Mouse (Mus musculus): Measurements from ENCODE around the gene Rpl23. TPM values are rescaled to one million over a fixed set of nuclear protein-coding genes. Genes with fewer than 3 reads are reported as not detected.

Gene Rpl23
- polyA plus RNA-seq, 1 experiment from 2014 or later: 404 TPM

DNA sequence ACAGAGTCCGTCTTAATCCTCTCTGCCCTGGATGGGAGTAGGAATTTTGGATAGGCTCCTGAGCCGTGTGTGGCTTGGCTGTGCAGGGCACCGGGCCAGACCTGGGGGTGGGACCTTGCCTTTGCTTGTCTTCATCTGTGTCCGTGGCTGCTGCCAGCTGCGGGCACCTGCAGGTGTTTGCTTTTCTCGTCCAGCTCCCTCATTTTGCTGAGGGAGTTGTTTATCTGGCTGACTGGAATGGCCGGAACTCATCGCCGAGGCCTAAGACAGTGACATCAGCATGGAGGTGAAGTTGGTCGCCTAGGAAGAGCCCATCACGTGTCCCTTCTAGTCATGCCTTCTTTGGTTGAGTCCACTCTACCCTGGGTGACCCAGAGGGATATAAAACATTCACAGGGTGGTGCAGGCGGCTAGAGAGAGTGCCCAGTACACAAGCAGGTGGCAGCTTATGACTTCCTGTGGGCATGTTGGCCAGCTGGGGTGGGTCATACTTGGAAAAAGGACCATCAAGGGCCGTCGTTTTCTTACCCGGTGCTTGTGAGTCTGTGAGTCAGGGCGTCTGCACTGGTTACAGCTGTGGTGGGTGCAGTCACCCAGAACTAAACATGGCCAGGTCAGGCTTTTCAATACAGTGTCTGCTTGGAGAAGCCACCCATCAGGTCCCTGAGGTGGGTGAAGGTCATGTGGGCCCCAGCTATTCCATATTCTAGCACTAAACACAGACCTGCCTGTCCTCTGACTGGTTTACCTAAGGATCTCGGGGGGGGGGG is 31.7 kb upstream of the Rpl23 start:
- WGBS: 79% methylated on average over 17 of the region's 17 CpGs
- no peaks in the 10 kb centered on the region for H3K9me3 ChIP-seq (replicated peaks)
- peaks cover 53% of the 10 kb centered on the region for H3K36me3 ChIP-seq
- ATAC-seq (ENCODE audit: insufficient number of reproducible peaks, low FRiP score): no peak
- peaks cover 88% of the 10 kb centered on the region for H3K4me1 ChIP-seq (replicated peaks)
- no peaks in the 10 kb centered on the region for H3K27me3 ChIP-seq (replicated peaks)
- H3K27ac ChIP-seq (ENCODE audit: poor library complexity, severe bottlenecking): no peak overlapping the region
- H3K4me2 ChIP-seq: no peak overlapping the region
- no peak overlapping the region for H3K4me3 ChIP-seq
- H3K9ac ChIP-seq: no peak overlapping the region

GRCm38 (mm10) chr11:97813085-97813484 is 30.8 kb upstream of the Rpl23 start:
- H3K4me1 ChIP-seq (replicated peaks): peaks cover 88% of the 10 kb centered on the region
- H3K9me3 ChIP-seq (replicated peaks): no peaks in the 10 kb centered on the region
- no peak overlapping the region for H3K4me3 ChIP-seq
- H3K27ac ChIP-seq (ENCODE audit: poor library complexity, severe bottlenecking): no peak overlapping the region
- WGBS: 51% methylated on average over 7 of the region's 7 CpGs
- no peak for ATAC-seq (ENCODE audit: insufficient number of reproducible peaks, low FRiP score)
- H3K4me2 ChIP-seq: no peak overlapping the region
- no peak overlapping the region for H3K9ac ChIP-seq
- H3K36me3 ChIP-seq: peaks cover 60% of the 10 kb centered on the region
- no peaks in the 10 kb centered on the region for H3K27me3 ChIP-seq (replicated peaks)

DNA sequence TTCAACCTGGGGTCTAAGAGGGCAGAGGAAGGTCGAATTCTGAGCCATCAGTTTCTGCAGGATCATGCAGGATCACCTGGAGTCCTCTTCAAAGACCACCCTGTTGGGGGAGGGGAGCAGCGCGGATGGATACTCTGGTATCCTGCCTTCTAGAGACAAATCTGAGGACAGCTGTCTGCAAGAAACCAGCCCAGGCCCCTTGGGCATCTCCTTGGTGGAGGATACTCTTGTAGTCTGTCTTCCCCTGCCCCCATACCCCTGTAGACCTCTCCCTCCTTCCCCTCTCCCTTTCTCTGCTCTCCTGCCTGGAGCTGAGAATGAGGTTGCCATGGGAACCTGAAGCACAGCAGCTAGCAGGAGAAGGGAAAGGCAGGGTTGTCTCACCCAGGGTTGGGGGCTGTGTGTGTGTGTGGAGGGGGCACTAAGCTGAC is 30.3 kb upstream of the Rpl23 start:
- Histone ChIP-seq H3K9ac (peak overlapping the region; percentile 46; the same call in 1 of the 2 replicates), H3K36me3 (peaks cover 60% of the 10 kb centered on the region)

DNA sequence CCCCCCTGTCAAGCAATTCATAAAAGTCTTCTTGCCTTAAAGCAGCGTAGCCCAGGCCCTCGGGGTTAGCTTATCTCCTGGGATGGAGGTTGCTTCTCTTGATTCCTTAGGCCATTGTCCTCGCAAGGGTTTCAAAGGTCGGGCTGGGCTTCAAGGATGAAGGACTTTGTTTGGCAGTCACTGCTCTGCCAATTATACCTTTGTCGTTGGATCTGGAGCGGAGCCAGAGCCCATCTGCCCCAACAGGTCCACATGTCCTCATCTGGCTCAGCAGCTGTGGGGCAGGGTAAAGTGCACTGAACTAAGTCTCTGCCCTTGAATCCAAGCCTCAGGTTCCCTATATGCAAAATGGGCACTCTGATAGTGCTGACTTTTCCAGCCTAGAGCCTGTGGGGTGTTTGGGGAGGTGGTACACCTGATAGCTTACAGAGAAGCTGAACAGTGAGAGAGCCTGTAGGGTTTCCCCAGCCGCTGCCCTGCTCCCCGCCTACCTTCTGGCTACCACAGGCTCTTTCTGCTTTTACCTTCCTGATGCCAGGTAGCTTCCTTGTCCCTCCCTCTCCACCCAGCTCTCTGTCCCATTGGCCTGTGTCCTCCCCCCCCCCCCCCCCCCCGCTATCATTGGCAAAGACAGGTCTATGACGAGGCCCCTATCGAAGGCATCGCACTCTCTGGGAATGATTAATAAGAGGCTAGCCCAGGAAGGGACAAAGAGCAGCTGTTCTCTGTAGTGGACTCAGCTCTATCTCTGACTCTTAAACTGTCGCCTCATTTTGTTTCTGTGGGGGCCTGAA is 29.5 kb upstream of the Rpl23 start:
- Histone ChIP-seq H3K4me1 (replicated peaks) (peaks cover 86% of the 10 kb centered on the region), H3K9ac (peak overlapping the region; percentile 46; the same call in 1 of the 2 replicates), H3K4me3 (no peak overlapping the region), H3K36me3 (peaks cover 63% of the 10 kb centered on the region), H3K4me2 (no peak overlapping the region), H3K27ac (ENCODE audit: poor library complexity, severe bottlenecking) (no peak overlapping the region), H3K27me3 (replicated peaks) (no peaks in the 10 kb centered on the region), H3K9me3 (replicated peaks) (no peaks in the 10 kb centered on the region)
- 50% methylated on average over 12 of the region's 13 CpGs for WGBS
- no peak for ATAC-seq (ENCODE audit: insufficient number of reproducible peaks, low FRiP score)

More for the DNA sequence above, 30.3 kb upstream of the Rpl23 start:
- WGBS: 51% methylated on average over 3 of the region's 3 CpGs
- Histone ChIP-seq H3K9me3 (replicated peaks) (no peaks in the 10 kb centered on the region), H3K27ac (ENCODE audit: poor library complexity, severe bottlenecking) (no peak overlapping the region), H3K4me2 (no peak overlapping the region), H3K27me3 (replicated peaks) (no peaks in the 10 kb centered on the region), H3K4me1 (replicated peaks) (peaks cover 88% of the 10 kb centered on the region), H3K4me3 (no peak overlapping the region)
- no peak for ATAC-seq (ENCODE audit: insufficient number of reproducible peaks, low FRiP score)

- Histone ChIP-seq H3K4me3 (no peak overlapping the region), H3K4me1 (replicated peaks) (peaks cover 86% of the 10 kb centered on the region), H3K27ac (ENCODE audit: poor library complexity, severe bottlenecking) (no peak overlapping the region), H3K9me3 (replicated peaks) (no peaks in the 10 kb centered on the region), H3K27me3 (replicated peaks) (no peaks in the 10 kb centered on the region), H3K36me3 (peaks cover 55% of the 10 kb centered on the region), H3K4me2 (no peak overlapping the region), H3K9ac (no peak overlapping the region)
- WGBS: 49% methylated on average over 3 of the region's 3 CpGs
- no peak for ATAC-seq (ENCODE audit: insufficient number of reproducible peaks, low FRiP score)
These were observed 28.7 kb upstream of the Rpl23 start for GRCm38 (mm10) chr11:97810970-97811369.

- Histone ChIP-seq H3K9me3 (replicated peaks) (no peaks in the 10 kb centered on the region), H3K36me3 (peaks cover 50% of the 10 kb centered on the region), H3K27me3 (replicated peaks) (no peaks in the 10 kb centered on the region), H3K4me1 (replicated peaks) (peaks cover 86% of the 10 kb centered on the region), H3K27ac (ENCODE audit: poor library complexity, severe bottlenecking) (no peak overlapping the region), H3K4me2 (no peak overlapping the region), H3K4me3 (no peak overlapping the region), H3K9ac (no peak overlapping the region)
- 52% methylated on average over 7 of the region's 7 CpGs for WGBS
- no peak for ATAC-seq (ENCODE audit: insufficient number of reproducible peaks, low FRiP score)
These were observed 28.1 kb upstream of the Rpl23 start for GRCm38 (mm10) chr11:97810356-97810755.

DNA sequence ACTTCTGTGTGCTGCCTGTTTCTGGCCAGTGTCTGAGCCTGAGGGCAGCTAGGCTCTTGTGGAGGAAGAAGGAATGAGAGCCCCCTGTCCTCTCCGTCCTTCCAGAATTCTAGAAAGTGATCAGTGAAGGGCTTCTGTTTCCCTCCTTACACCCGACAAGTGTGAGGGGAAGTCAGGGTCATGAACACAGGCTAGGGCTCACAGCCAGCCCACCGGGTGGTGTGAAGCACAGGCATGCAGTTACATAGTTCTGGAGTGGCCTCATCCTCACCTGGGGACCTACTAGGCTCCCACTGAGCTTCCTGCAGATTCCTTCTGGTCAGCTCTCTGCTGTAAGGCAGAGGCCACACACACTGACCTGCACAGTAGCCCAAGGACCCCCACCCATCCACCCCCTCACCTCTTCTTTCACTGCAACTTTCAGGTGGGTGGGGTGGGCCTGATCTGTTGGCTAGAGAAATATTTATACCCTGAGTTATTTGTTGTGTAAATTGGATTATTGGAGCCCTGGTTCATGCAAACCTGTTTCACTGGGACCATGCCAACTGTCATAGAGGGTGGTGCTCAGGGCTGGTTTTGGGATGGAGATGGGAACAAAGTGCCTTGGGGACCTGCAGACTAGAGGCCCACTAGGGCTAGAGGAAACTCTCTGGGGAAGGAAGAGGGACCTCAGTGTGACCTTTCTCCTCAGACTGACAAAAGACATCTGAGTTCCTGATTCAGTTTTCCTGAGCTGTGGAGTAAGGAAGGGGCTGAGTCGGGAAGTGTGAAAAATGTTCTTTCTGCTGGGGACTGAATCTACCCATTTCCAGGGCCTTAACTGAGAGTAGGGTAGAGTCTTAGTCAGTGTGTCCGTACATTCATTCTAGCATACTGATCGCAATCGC is 27.2 kb upstream of the Rpl23 start:
- H3K9me3 ChIP-seq (replicated peaks): no peaks in the 10 kb centered on the region
- no peak overlapping the region; the same call in 1 of the 2 replicates for H3K9ac ChIP-seq
- H3K27me3 ChIP-seq (replicated peaks): no peaks in the 10 kb centered on the region
- no peak overlapping the region for H3K4me3 ChIP-seq
- H3K4me1 ChIP-seq (replicated peaks): peaks cover 91% of the 10 kb centered on the region
- H3K27ac ChIP-seq (ENCODE audit: poor library complexity, severe bottlenecking): peak overlapping the region; percentile 67
- ATAC-seq (ENCODE audit: insufficient number of reproducible peaks, low FRiP score): no peak
- 47% methylated on average over 7 of the region's 7 CpGs for WGBS
- peaks cover 41% of the 10 kb centered on the region for H3K36me3 ChIP-seq
- no peak overlapping the region for H3K4me2 ChIP-seq

GRCm38 (mm10) chr11:97808621-97809234 is 26.5 kb upstream of the Rpl23 start:
- H3K36me3 ChIP-seq: peaks cover 36% of the 10 kb centered on the region

DNA sequence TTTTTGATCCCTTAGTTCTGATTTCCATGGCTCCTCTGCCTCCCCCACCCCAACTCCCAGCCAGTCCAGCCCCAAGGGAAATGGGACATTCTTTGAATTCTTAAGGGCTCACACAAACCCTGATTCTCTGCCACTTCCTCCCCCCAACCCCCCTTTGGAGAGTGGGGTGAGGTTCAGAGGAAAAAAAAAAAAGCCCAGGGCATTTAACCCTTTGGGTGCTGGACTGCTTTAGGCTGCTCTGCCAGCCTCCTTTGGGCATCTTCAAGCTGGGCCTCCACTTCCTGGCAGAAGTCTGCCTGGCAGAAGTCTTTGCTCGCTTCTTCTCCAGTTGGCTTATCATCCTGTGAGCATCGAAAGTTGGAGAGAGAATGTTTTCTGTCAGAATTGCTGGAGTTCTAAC is 25.9 kb upstream of the Rpl23 start:
- Histone ChIP-seq H3K9me3 (replicated peaks) (no peaks in the 10 kb centered on the region), H3K9ac (no peak overlapping the region), H3K4me1 (replicated peaks) (peaks cover 92% of the 10 kb centered on the region), H3K36me3 (peaks cover 31% of the 10 kb centered on the region), H3K27ac (ENCODE audit: poor library complexity, severe bottlenecking) (peak overlapping the region; percentile 67), H3K4me2 (peak overlapping the region; percentile 22; the same call in 1 of the 2 replicates), H3K4me3 (no peak overlapping the region), H3K27me3 (replicated peaks) (no peaks in the 10 kb centered on the region)
- ATAC-seq (ENCODE audit: insufficient number of reproducible peaks, low FRiP score): no peak
- 43% methylated on average over 2 of the region's 2 CpGs for WGBS

More at GRCm38 (mm10) chr11:97808621-97809234, 26.5 kb upstream of the Rpl23 start:
- 0 out of 2 replicates have a peak, but pooled peaks have one; percentile 20 for ATAC-seq (ENCODE audit: insufficient number of reproducible peaks, low FRiP score)
- Histone ChIP-seq H3K27me3 (replicated peaks) (no peaks in the 10 kb centered on the region), H3K9me3 (replicated peaks) (no peaks in the 10 kb centered on the region), H3K4me1 (replicated peaks) (peaks cover 96% of the 10 kb centered on the region), H3K9ac (no peak overlapping the region), H3K4me3 (no peak overlapping the region), H3K27ac (ENCODE audit: poor library complexity, severe bottlenecking) (peak overlapping the region; percentile 67), H3K4me2 (peak overlapping the region; percentile 22; the same call in 1 of the 2 replicates)
- 42% methylated on average over 5 of the region's 5 CpGs for WGBS

- no peak overlapping the region for H3K9ac ChIP-seq
- no peaks in the 10 kb centered on the region for H3K9me3 ChIP-seq (replicated peaks)
- H3K27ac ChIP-seq (ENCODE audit: poor library complexity, severe bottlenecking): peak overlapping the region; percentile 40
- no peaks in the 10 kb centered on the region for H3K27me3 ChIP-seq (replicated peaks)
- H3K36me3 ChIP-seq: peaks cover 27% of the 10 kb centered on the region
- no peak overlapping the region for H3K4me3 ChIP-seq
- peak overlapping the region; percentile 22; the same call in 1 of the 2 replicates for H3K4me2 ChIP-seq
- 27% methylated on average over 6 of the region's 6 CpGs for WGBS
- H3K4me1 ChIP-seq (replicated peaks): peaks cover 89% of the 10 kb centered on the region
- ATAC-seq (ENCODE audit: insufficient number of reproducible peaks, low FRiP score): no peak
These were observed 25.4 kb upstream of the Rpl23 start for GRCm38 (mm10) chr11:97807626-97808025.
